Mouse (Mus musculus): ENCODE results near the gene Palld.

Palld gene

DNA sequence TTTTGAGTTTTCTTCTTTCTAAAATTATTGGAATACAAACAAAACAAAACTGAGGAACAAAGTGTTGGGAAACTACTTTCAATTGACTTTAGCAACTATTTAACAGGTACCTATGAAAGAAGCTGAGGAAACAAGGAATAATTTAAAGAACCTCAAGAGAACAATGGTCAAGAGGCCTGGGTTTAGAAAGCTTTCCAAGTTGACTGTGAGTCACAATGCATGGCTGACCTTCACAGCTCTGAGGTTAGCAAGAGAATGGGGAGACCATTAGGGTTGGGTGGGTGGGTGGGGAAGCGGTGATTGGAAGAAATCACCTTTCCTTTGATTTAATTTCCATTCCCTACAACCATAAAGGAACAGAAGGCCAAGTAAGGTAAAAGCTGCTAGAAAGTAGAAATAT, 35.6 kb downstream of the Palld start:
- DNase-seq (ENCODE audit: low read depth, low spot score): no peak

DNA sequence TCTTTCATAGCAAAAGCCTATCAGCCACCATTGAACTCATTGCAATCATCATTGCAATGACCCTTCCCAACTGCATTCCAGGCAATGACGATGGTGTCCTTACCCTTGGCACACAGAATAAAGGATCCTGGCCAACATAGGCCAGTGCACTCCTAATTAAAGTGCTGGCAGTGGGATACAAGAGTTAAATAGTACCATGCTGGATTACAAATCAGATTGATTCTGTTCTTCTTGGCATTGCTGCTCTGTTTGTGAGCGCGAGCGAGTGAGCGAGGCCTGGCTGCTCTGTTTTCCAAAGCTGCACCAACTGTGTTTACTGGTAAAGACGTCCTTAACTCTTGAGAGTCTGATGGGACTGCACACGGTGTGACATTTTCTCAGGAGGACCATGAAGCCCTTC, 37.1 kb downstream of the Palld start:
- no peak for DNase-seq (ENCODE audit: low read depth, low spot score)

- DNase-seq (ENCODE audit: low read depth, low spot score): no peak
Measured at GRCm38 (mm10) chr8:61851270-61851669, 51.2 kb downstream of the Palld start.

DNA sequence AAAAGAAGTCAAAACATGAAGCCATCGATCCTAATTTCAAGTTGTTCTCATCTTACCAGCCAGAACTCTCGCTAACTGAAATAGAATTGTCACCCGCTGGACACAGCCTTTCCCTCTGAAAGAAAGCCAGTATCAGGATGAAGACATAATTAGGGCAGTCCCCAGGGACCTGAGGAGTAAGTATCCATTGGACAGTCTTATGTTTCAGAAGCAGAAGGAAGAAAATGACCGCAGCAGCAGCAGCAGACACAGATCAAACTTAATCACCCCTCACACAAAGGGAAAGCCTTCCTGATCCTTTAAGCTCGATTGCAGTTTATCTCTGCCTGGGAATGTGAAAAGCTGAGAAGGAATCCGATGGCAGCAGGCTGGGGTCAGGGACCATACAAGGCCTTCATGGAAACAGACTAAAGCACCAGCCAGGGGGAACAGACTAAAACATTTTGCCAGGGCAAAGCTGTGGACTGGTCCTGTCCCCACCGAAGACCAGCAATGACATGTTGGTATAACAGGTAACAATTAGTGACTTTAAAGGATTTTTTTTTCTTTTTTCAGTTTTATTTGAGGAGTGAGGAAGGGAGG, 53.8 kb downstream of the Palld start:
- DNase-seq (ENCODE audit: low read depth, low spot score): peak; percentile 76

DNA sequence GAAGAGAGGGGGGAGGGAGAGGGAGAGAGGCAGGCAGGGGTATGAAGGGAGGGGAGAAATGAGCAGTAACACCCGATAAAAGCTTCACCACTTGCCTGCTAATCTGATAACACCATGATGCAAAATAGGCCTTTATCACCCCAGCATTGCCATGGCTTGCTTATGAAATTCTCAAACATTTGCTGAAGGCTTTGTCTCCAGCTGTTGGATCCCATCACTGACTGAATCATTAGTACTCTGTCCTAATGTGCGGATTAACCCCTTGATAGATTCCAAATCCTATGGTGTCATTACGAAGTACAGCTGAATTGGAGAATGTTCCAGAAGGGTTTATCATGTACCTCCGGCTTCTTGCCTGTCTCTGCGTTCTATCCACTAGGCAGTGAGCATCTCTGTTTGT, 55.0 kb downstream of the Palld start:
- DNase-seq (ENCODE audit: low read depth, low spot score): no peak

DNA sequence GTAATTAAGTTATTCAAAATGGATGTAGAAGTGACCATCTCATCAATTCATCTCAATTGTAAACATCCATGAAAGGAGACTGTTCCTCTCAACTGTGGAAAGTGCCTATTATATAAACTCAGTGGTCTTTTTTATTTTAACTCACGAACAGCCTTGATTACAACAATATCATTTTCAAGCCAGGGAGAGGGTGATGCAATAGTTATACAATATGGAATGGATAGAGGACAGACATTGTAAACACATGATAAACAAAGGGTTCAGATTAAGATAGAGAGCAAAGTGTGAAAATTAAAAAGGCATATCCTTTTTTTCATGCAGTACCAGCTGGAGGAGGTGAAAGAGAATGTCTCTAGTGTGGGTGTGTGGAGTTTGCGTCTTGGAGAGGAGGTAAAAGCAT, 57.5 kb downstream of the Palld start:
- DNase-seq (ENCODE audit: low read depth, low spot score): no peak

GRCm38 (mm10) chr8:61844575-61844974, 57.9 kb downstream of the Palld start:
- peak; percentile 19 for DNase-seq (ENCODE audit: low read depth, low spot score)

DNA sequence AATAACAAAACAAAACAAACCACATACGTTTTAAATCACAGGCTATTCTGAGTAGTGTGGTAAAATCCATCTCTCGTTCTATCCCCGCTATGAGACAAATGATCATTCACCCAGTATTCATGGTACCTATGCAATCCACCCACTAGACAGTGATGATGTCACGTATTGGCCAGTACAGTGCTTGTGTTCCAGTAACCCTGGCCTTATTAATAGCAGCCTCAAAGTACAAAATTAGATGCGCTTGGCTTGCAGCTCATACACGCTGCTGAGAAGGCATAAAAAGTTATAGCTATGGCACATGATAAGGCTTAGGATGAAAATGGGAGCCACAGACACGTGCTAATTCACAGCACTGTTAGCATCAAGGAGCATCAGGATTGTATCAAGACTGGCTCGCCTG, 58.7 kb downstream of the Palld start:
- DNase-seq (ENCODE audit: low read depth, low spot score): peak; percentile 73

DNA sequence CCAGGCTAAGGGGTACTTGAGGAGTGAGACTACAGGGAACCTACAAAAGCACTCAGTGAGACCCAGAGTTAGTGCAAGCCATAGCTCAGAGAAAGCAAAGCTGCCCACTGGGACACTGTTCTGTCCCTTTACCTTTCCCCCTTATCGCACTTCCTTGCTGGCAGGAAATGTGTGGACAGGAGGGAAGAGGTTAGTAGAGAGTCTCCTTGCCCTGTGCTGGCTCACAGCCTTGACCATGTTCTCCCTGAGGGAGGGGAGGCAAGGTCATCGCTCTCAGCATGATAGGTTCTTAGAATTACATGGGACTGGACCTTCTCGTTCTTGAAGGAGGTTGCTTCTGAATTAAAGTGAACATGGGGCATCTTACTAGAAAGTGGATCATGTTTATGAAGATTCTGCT, 69.3 kb downstream of the Palld start:
- DNase-seq (ENCODE audit: low read depth, low spot score): peak; percentile 13

GRCm38 (mm10) chr8:61831944-61832343, 70.5 kb downstream of the Palld start:
- DNase-seq (ENCODE audit: low read depth, low spot score): peak; percentile 29

DNA sequence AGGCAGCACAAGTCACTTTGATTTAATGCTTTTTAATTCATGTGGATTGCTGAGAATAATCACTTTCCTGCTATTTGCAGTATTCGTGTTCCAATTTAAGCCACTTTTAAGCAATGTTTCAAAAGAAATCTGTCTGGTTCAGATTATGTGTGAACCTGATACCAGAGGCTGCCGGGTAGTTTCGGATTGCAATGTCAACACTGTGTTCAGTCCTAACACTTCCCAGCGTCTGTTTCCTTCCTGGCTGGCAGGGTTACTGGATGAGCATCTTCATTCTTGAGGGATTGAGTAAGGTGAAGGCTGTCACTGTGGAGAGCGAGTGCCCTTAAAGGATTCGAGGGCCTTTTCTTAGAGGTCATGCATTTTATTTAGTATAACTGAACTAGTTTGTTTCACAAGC, 71.7 kb downstream of the Palld start:
- DNase-seq (ENCODE audit: low read depth, low spot score): peak; percentile 43

DNA sequence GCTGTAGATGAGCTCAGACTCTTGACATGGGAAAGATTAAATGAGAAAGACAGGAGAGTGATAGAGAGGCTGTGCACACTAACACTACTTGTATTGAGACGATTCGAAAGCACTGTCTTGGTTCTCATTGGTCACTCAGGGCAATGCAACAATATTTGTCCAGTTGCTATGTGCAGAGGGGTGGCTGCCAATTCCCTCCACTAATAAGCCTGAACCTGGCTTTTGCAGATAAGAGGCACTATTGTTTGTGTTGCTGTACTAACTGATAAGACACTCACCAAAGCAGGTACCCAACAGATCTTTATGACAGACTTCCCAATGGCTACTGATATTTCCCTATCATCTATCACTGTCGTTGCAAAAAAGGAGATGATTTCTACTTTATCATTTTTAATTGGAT, 77.9 kb downstream of the Palld start:
- DNase-seq (ENCODE audit: low read depth, low spot score): no peak

- no peak for DNase-seq (ENCODE audit: low read depth, low spot score)
Measured at GRCm38 (mm10) chr8:61823157-61823556, 79.3 kb downstream of the Palld start.

DNA sequence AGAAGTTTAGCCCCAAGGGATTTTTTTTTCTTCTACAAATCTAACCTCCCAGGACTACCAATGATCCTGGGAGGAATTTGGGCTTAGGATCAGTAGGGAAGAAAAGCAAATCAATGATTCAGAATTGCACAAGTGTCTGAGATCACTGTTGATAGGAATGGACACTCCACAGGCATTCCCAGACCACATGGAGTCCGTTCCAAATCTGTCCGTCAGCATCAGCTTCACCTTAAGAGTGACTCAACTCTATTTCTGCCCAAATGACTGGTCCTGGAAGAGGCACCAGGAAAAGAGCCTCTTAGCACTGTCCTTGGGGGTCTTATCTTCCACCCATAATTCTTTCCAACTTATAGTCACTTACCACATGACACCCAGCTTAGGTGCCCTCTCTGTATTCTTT, 98.7 kb downstream of the Palld start:
- peak; percentile 21 for DNase-seq (ENCODE audit: low read depth, low spot score)

- DNase-seq (ENCODE audit: low read depth, low spot score): peak; percentile 6
Measured at GRCm38 (mm10) chr8:61802840-61803239, 99.7 kb downstream of the Palld start.

GRCm38 (mm10) chr8:61797391-61797947, 105.0 kb downstream of the Palld start:
- no peak for DNase-seq (ENCODE audit: low read depth, low spot score)

GRCm38 (mm10) chr8:61796537-61797050, 105.9 kb downstream of the Palld start:
- no peak for DNase-seq (ENCODE audit: low read depth, low spot score)

DNA sequence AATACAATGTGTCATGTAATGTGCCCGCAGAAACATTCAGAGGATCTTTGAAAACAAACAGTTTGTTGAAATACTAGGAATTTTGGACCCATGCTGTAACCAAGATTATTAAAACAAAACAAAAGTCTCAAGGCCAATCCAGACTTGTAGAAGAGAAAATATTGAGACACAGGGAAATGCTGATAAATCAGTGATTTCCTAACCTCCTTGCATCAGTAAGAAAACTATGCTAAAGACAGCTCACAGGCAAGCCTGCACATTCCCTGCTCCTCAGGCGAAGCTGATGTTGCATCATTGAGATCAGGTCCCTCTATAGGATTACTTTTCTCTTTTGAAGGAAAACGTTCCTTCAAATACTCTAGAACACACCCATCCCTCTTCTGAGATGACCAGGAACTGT, 112.5 kb downstream of the Palld start:
- DNase-seq (ENCODE audit: low read depth, low spot score): no peak

- no peak for DNase-seq (ENCODE audit: low read depth, low spot score)
Measured at GRCm38 (mm10) chr8:61789289-61789688, 113.2 kb downstream of the Palld start.

- no peak for DNase-seq (ENCODE audit: low read depth, low spot score)
Measured at GRCm38 (mm10) chr8:61782931-61783491, 119.5 kb downstream of the Palld start.

GRCm38 (mm10) chr8:61780652-61781257, 121.7 kb downstream of the Palld start:
- DNase-seq (ENCODE audit: low read depth, low spot score): no peak

- DNase-seq (ENCODE audit: low read depth, low spot score): no peak
Measured at GRCm38 (mm10) chr8:61778194-61778593, 124.3 kb downstream of the Palld start.

GRCm38 (mm10) chr8:61776560-61776959, 125.9 kb downstream of the Palld start:
- no peak for DNase-seq (ENCODE audit: low read depth, low spot score)
